Mouse (Mus musculus): Measurements from ENCODE around the gene Polr3b. TPM values are rescaled to one million over a fixed set of nuclear protein-coding genes. Genes with fewer than 3 reads are reported as not detected.

Gene Polr3b
- polyA plus RNA-seq, 1 experiment: 1.6 TPM

GRCm38 (mm10) chr10:84636656-84637055 is 14.6 kb downstream of the Polr3b start:
- H3K36me3 ChIP-seq (ENCODE audit: control insufficient read depth, insufficient read depth, low read length): peaks cover 47% of the 10 kb centered on the region
- H3K4me3 ChIP-seq (ENCODE audit: low read depth, low read length): no peak overlapping the region
- no peak for TF ChIP-seq POLR2A (IDR thresholded peaks at IDR 0.05; ENCODE audit: low read depth, low read length)
- no peak for TF ChIP-seq CTCF (IDR thresholded peaks at IDR 0.05; ENCODE audit: extremely low read depth, insufficient read length, insufficient replicate concordance, low read depth, low read length)
- H3K27ac ChIP-seq (ENCODE audit: insufficient read depth, low read depth, low read length): no peak overlapping the region
- 92% methylated on average over 10 of the region's 10 CpGs for WGBS
- no peaks in the 10 kb centered on the region for H3K4me1 ChIP-seq (ENCODE audit: control insufficient read depth, insufficient read depth, insufficient read length, low read length)
- no peaks in the 10 kb centered on the region for H3K27me3 ChIP-seq (ENCODE audit: control insufficient read depth, insufficient read depth, low read length)

GRCm38 (mm10) chr10:84638382-84638781 is 16.3 kb downstream of the Polr3b start:
- peaks cover 42% of the 10 kb centered on the region for H3K36me3 ChIP-seq (ENCODE audit: control insufficient read depth, insufficient read depth, low read length)
- no peak overlapping the region for H3K27ac ChIP-seq (ENCODE audit: insufficient read depth, low read depth, low read length)
- no peak for TF ChIP-seq POLR2A (IDR thresholded peaks at IDR 0.05; ENCODE audit: low read depth, low read length)
- no peak for TF ChIP-seq CTCF (IDR thresholded peaks at IDR 0.05; ENCODE audit: extremely low read depth, insufficient read length, insufficient replicate concordance, low read depth, low read length)
- 95% methylated on average over 4 of the region's 4 CpGs for WGBS
- H3K27me3 ChIP-seq (ENCODE audit: control insufficient read depth, insufficient read depth, low read length): no peaks in the 10 kb centered on the region
- no peaks in the 10 kb centered on the region for H3K4me1 ChIP-seq (ENCODE audit: control insufficient read depth, insufficient read depth, insufficient read length, low read length)
- no peak overlapping the region for H3K4me3 ChIP-seq (ENCODE audit: low read depth, low read length)

GRCm38 (mm10) chr10:84639525-84640287 is 17.6 kb downstream of the Polr3b start:
- Histone ChIP-seq H3K4me3 (ENCODE audit: low read depth, low read length) (no peak overlapping the region), H3K27ac (ENCODE audit: insufficient read depth, low read depth, low read length) (no peak overlapping the region), H3K36me3 (ENCODE audit: control insufficient read depth, insufficient read depth, low read length) (peaks cover 42% of the 10 kb centered on the region), H3K27me3 (ENCODE audit: control insufficient read depth, insufficient read depth, low read length) (no peaks in the 10 kb centered on the region), H3K4me1 (ENCODE audit: control insufficient read depth, insufficient read depth, insufficient read length, low read length) (no peaks in the 10 kb centered on the region)
- no peak for TF ChIP-seq CTCF (IDR thresholded peaks at IDR 0.05; ENCODE audit: extremely low read depth, insufficient read length, insufficient replicate concordance, low read depth, low read length)
- no peak for TF ChIP-seq POLR2A (IDR thresholded peaks at IDR 0.05; ENCODE audit: low read depth, low read length)
- WGBS: 42% methylated on average over 4 of the region's 4 CpGs

GRCm38 (mm10) chr10:84640861-84641260 is 18.8 kb downstream of the Polr3b start:
- H3K27me3 ChIP-seq (ENCODE audit: control insufficient read depth, insufficient read depth, low read length): no peaks in the 10 kb centered on the region
- H3K4me1 ChIP-seq (ENCODE audit: control insufficient read depth, insufficient read depth, insufficient read length, low read length): no peaks in the 10 kb centered on the region
- 93% methylated on average over 7 of the region's 7 CpGs for WGBS
- TF ChIP-seq CTCF (IDR thresholded peaks at IDR 0.05; ENCODE audit: extremely low read depth, insufficient read length, insufficient replicate concordance, low read depth, low read length) (no peak), POLR2A (IDR thresholded peaks at IDR 0.05; ENCODE audit: low read depth, low read length) (no peak)
- H3K27ac ChIP-seq (ENCODE audit: insufficient read depth, low read depth, low read length): no peak overlapping the region
- no peak overlapping the region for H3K4me3 ChIP-seq (ENCODE audit: low read depth, low read length)
- peaks cover 34% of the 10 kb centered on the region for H3K36me3 ChIP-seq (ENCODE audit: control insufficient read depth, insufficient read depth, low read length)

- 82% methylated on average over 2 of the region's 2 CpGs for WGBS
- H3K4me3 ChIP-seq (ENCODE audit: low read depth, low read length): no peak overlapping the region
- no peaks in the 10 kb centered on the region for H3K27me3 ChIP-seq (ENCODE audit: control insufficient read depth, insufficient read depth, low read length)
- no peak overlapping the region for H3K27ac ChIP-seq (ENCODE audit: insufficient read depth, low read depth, low read length)
- 0 out of 2 replicates have a peak, but pooled peaks cover 1% of the 10 kb centered on the region for H3K4me1 ChIP-seq (ENCODE audit: control insufficient read depth, insufficient read depth, insufficient read length, low read length)
- no peak for TF ChIP-seq CTCF (IDR thresholded peaks at IDR 0.05; ENCODE audit: extremely low read depth, insufficient read length, insufficient replicate concordance, low read depth, low read length)
- no peak for TF ChIP-seq POLR2A (IDR thresholded peaks at IDR 0.05; ENCODE audit: low read depth, low read length)
- peaks cover 29% of the 10 kb centered on the region for H3K36me3 ChIP-seq (ENCODE audit: control insufficient read depth, insufficient read depth, low read length)
These were observed 19.5 kb downstream of the Polr3b start for GRCm38 (mm10) chr10:84641576-84641975.

- Histone ChIP-seq H3K4me1 (ENCODE audit: control insufficient read depth, insufficient read depth, insufficient read length, low read length) (0 out of 2 replicates have a peak, but pooled peaks cover 1% of the 10 kb centered on the region), H3K36me3 (ENCODE audit: control insufficient read depth, insufficient read depth, low read length) (peaks cover 18% of the 10 kb centered on the region), H3K4me3 (ENCODE audit: low read depth, low read length) (no peak overlapping the region), H3K27ac (ENCODE audit: insufficient read depth, low read depth, low read length) (no peak overlapping the region), H3K27me3 (ENCODE audit: control insufficient read depth, insufficient read depth, low read length) (no peaks in the 10 kb centered on the region)
- TF ChIP-seq POLR2A (IDR thresholded peaks at IDR 0.05; ENCODE audit: low read depth, low read length): no peak
- no peak for TF ChIP-seq CTCF (IDR thresholded peaks at IDR 0.05; ENCODE audit: extremely low read depth, insufficient read length, insufficient replicate concordance, low read depth, low read length)
- 86% methylated on average over 8 of the region's 8 CpGs for WGBS
These were observed 23.8 kb downstream of the Polr3b start for GRCm38 (mm10) chr10:84645940-84646339.

GRCm38 (mm10) chr10:84646506-84647102 is 24.5 kb downstream of the Polr3b start:
- Histone ChIP-seq H3K27ac (ENCODE audit: insufficient read depth, low read depth, low read length) (peak overlapping the region; percentile 9; the same call in 1 of the 2 replicates), H3K27me3 (ENCODE audit: control insufficient read depth, insufficient read depth, low read length) (no peaks in the 10 kb centered on the region), H3K4me3 (ENCODE audit: low read depth, low read length) (peak overlapping the region; percentile 7; the same call in 1 of the 2 replicates), H3K4me1 (ENCODE audit: control insufficient read depth, insufficient read depth, insufficient read length, low read length) (0 out of 2 replicates have a peak, but pooled peaks cover 1% of the 10 kb centered on the region), H3K36me3 (ENCODE audit: control insufficient read depth, insufficient read depth, low read length) (peaks cover 17% of the 10 kb centered on the region)
- TF ChIP-seq POLR2A (IDR thresholded peaks at IDR 0.05; ENCODE audit: low read depth, low read length) (no peak), CTCF (IDR thresholded peaks at IDR 0.05; ENCODE audit: extremely low read depth, insufficient read length, insufficient replicate concordance, low read depth, low read length) (no peak)
- 68% methylated on average over 12 of the region's 12 CpGs for WGBS
